Mouse (Mus musculus) kidney, adult 2 months (tissue): ENCODE measurements around the gene Igsf21.

ENCODE experiments used
- CTCF ChIP-seq: fragments of 200-500 bp; conservative IDR thresholded peaks from 2 replicates; pipeline ENCODE4 v1.5.1; 2011; ENCODE audit warnings: low read depth, mild to moderate bottlenecking, control low read depth, low read length, moderate library complexity, mixed read lengths; ENCODE audit not compliant: insufficient read depth, insufficient read length
- POLR2A ChIP-seq: fragments of 200-500 bp; IDR thresholded peaks from one replicate; pipeline ENCODE4 v1.6.1; 2011; ENCODE audit warnings: low read depth, low read length, control low read depth

GRCm38 (mm10) chr4:140173746-140174399, 72.7 kb downstream of the Igsf21 start:
- no peak for TF ChIP-seq POLR2A
- TF ChIP-seq CTCF: no peak
